Mouse (Mus musculus): ENCODE results near the gene Dynlt1b. TPM values are rescaled to one million over a fixed set of nuclear protein-coding genes. Genes with fewer than 3 reads are reported as not detected.
"Not testable (repeated sequence)": the region's sequence is repeated elsewhere in the genome, so short reads cannot be mapped to it uniquely, and the experiment has no call there.

Gene Dynlt1b
- total and polyA plus RNA-seq, 2 experiments, result 37.4 to 56.6 TPM

GRCm38 (mm10) chr17:6392473-6393340 lies 37.2 kb upstream of the Dynlt1b start:
- H3K36me3 ChIP-seq (ENCODE audit: control insufficient read depth, insufficient read depth, low read length); H3K9ac ChIP-seq (ENCODE audit: low read depth, low read length); H3K27ac ChIP-seq (replicated peaks; ENCODE audit: insufficient read depth, low read depth, low read length); H3K4me3 ChIP-seq (ENCODE audit: insufficient read depth, low read depth, low read length); H3K27me3 ChIP-seq (ENCODE audit: control insufficient read depth, insufficient read depth, low read length); H3K79me2 ChIP-seq (ENCODE audit: control insufficient read depth, insufficient read depth, low read length); DNase-seq (ENCODE audit: extremely low read depth, low read depth, low spot score); H3K4me1 ChIP-seq (ENCODE audit: control insufficient read depth, insufficient read depth, low read length): not testable (repeated sequence)
- WGBS, result no CpG with 5 or more reads among the region's 4 CpGs

- H3K4me3 ChIP-seq (ENCODE audit: insufficient read depth, low read depth, low read length); DNase-seq (ENCODE audit: extremely low read depth, low read depth, low spot score); H3K9ac ChIP-seq (ENCODE audit: low read depth, low read length); H3K27me3 ChIP-seq (ENCODE audit: control insufficient read depth, insufficient read depth, low read length); H3K36me3 ChIP-seq (ENCODE audit: control insufficient read depth, insufficient read depth, low read length); H3K79me2 ChIP-seq (ENCODE audit: control insufficient read depth, insufficient read depth, low read length); H3K27ac ChIP-seq (replicated peaks; ENCODE audit: insufficient read depth, low read depth, low read length); H3K4me1 ChIP-seq (ENCODE audit: control insufficient read depth, insufficient read depth, low read length): not testable (repeated sequence)
- WGBS, result 70% methylated on average over 2 of the region's 3 CpGs
Observed at GRCm38 (mm10) chr17:6398079-6398478, 31.8 kb upstream of the Dynlt1b start.

GRCm38 (mm10) chr17:6398816-6399215 lies 31.1 kb upstream of the Dynlt1b start:
- not testable (repeated sequence) for H3K4me3 ChIP-seq (ENCODE audit: insufficient read depth, low read depth, low read length); DNase-seq (ENCODE audit: extremely low read depth, low read depth, low spot score); H3K36me3 ChIP-seq (ENCODE audit: control insufficient read depth, insufficient read depth, low read length); H3K27ac ChIP-seq (replicated peaks; ENCODE audit: insufficient read depth, low read depth, low read length); H3K27me3 ChIP-seq (ENCODE audit: control insufficient read depth, insufficient read depth, low read length); H3K79me2 ChIP-seq (ENCODE audit: control insufficient read depth, insufficient read depth, low read length); H3K4me1 ChIP-seq (ENCODE audit: control insufficient read depth, insufficient read depth, low read length); H3K9ac ChIP-seq (ENCODE audit: low read depth, low read length)
- 45% methylated on average over 7 of the region's 7 CpGs for WGBS

- not testable (repeated sequence) for H3K9ac ChIP-seq (ENCODE audit: low read depth, low read length); DNase-seq (ENCODE audit: extremely low read depth, low read depth, low spot score)
- WGBS, result 41% methylated on average over 8 of the region's 13 CpGs
Observed at GRCm38 (mm10) chr17:6399281-6400096, 30.4 kb upstream of the Dynlt1b start.

GRCm38 (mm10) chr17:6400097-6400489 lies 29.8 kb upstream of the Dynlt1b start:
- H3K27ac ChIP-seq (replicated peaks; ENCODE audit: insufficient read depth, low read depth, low read length); H3K36me3 ChIP-seq (ENCODE audit: control insufficient read depth, insufficient read depth, low read length); DNase-seq (ENCODE audit: extremely low read depth, low read depth, low spot score); H3K4me3 ChIP-seq (ENCODE audit: insufficient read depth, low read depth, low read length); H3K9ac ChIP-seq (ENCODE audit: low read depth, low read length); H3K4me1 ChIP-seq (ENCODE audit: control insufficient read depth, insufficient read depth, low read length); H3K79me2 ChIP-seq (ENCODE audit: control insufficient read depth, insufficient read depth, low read length); H3K27me3 ChIP-seq (ENCODE audit: control insufficient read depth, insufficient read depth, low read length): not testable (repeated sequence)
- WGBS, result 80% methylated on average over 4 of the region's 4 CpGs

More at GRCm38 (mm10) chr17:6399281-6400096, 30.4 kb upstream of the Dynlt1b start:
- H3K27ac ChIP-seq (replicated peaks; ENCODE audit: insufficient read depth, low read depth, low read length); H3K4me3 ChIP-seq (ENCODE audit: insufficient read depth, low read depth, low read length); H3K27me3 ChIP-seq (ENCODE audit: control insufficient read depth, insufficient read depth, low read length); H3K4me1 ChIP-seq (ENCODE audit: control insufficient read depth, insufficient read depth, low read length); H3K79me2 ChIP-seq (ENCODE audit: control insufficient read depth, insufficient read depth, low read length); H3K36me3 ChIP-seq (ENCODE audit: control insufficient read depth, insufficient read depth, low read length): not testable (repeated sequence)

- not testable (repeated sequence) for H3K4me1 ChIP-seq (ENCODE audit: control insufficient read depth, insufficient read depth, low read length); H3K36me3 ChIP-seq (ENCODE audit: control insufficient read depth, insufficient read depth, low read length); H3K27ac ChIP-seq (replicated peaks; ENCODE audit: insufficient read depth, low read depth, low read length); H3K79me2 ChIP-seq (ENCODE audit: control insufficient read depth, insufficient read depth, low read length); H3K27me3 ChIP-seq (ENCODE audit: control insufficient read depth, insufficient read depth, low read length); H3K4me3 ChIP-seq (ENCODE audit: insufficient read depth, low read depth, low read length); DNase-seq (ENCODE audit: extremely low read depth, low read depth, low spot score); H3K9ac ChIP-seq (ENCODE audit: low read depth, low read length)
- 58% methylated on average over 1 of the region's 1 CpGs for WGBS
Observed at GRCm38 (mm10) chr17:6404493-6404892, 25.4 kb upstream of the Dynlt1b start.

GRCm38 (mm10) chr17:6406972-6407371 lies 22.9 kb upstream of the Dynlt1b start:
- 9% methylated on average over 1 of the region's 2 CpGs for WGBS
- not testable (repeated sequence) for H3K4me3 ChIP-seq (ENCODE audit: insufficient read depth, low read depth, low read length); H3K9ac ChIP-seq (ENCODE audit: low read depth, low read length); H3K27me3 ChIP-seq (ENCODE audit: control insufficient read depth, insufficient read depth, low read length); H3K27ac ChIP-seq (replicated peaks; ENCODE audit: insufficient read depth, low read depth, low read length); H3K36me3 ChIP-seq (ENCODE audit: control insufficient read depth, insufficient read depth, low read length); DNase-seq (ENCODE audit: extremely low read depth, low read depth, low spot score); H3K79me2 ChIP-seq (ENCODE audit: control insufficient read depth, insufficient read depth, low read length); H3K4me1 ChIP-seq (ENCODE audit: control insufficient read depth, insufficient read depth, low read length)

- H3K4me3 ChIP-seq (ENCODE audit: insufficient read depth, low read depth, low read length); H3K79me2 ChIP-seq (ENCODE audit: control insufficient read depth, insufficient read depth, low read length); H3K9ac ChIP-seq (ENCODE audit: low read depth, low read length); H3K27me3 ChIP-seq (ENCODE audit: control insufficient read depth, insufficient read depth, low read length); H3K36me3 ChIP-seq (ENCODE audit: control insufficient read depth, insufficient read depth, low read length); H3K4me1 ChIP-seq (ENCODE audit: control insufficient read depth, insufficient read depth, low read length); H3K27ac ChIP-seq (replicated peaks; ENCODE audit: insufficient read depth, low read depth, low read length); DNase-seq (ENCODE audit: extremely low read depth, low read depth, low spot score): not testable (repeated sequence)
- 48% methylated on average over 6 of the region's 6 CpGs for WGBS
Observed at GRCm38 (mm10) chr17:6410713-6411213, 19.1 kb upstream of the Dynlt1b start.

- WGBS, result 32% methylated on average over 5 of the region's 7 CpGs
- not testable (repeated sequence) for H3K79me2 ChIP-seq (ENCODE audit: control insufficient read depth, insufficient read depth, low read length); H3K36me3 ChIP-seq (ENCODE audit: control insufficient read depth, insufficient read depth, low read length); H3K4me3 ChIP-seq (ENCODE audit: insufficient read depth, low read depth, low read length); DNase-seq (ENCODE audit: extremely low read depth, low read depth, low spot score); H3K4me1 ChIP-seq (ENCODE audit: control insufficient read depth, insufficient read depth, low read length); H3K27me3 ChIP-seq (ENCODE audit: control insufficient read depth, insufficient read depth, low read length); H3K9ac ChIP-seq (ENCODE audit: low read depth, low read length); H3K27ac ChIP-seq (replicated peaks; ENCODE audit: insufficient read depth, low read depth, low read length)
Observed at GRCm38 (mm10) chr17:6417118-6417517, 12.8 kb upstream of the Dynlt1b start.
